Mouse (Mus musculus): ENCODE measurements around the gene Prkcb. TPM values are rescaled to one million over a fixed set of nuclear protein-coding genes. Genes with fewer than 3 reads are reported as not detected.
A peak's percentile ranks its signal among the peaks of the same experiment; 100 is the strongest.

Prkcb gene
- total RNA-seq, 4 experiments from 2014 or later, result 650 to 790 (median 729) TPM

DNA sequence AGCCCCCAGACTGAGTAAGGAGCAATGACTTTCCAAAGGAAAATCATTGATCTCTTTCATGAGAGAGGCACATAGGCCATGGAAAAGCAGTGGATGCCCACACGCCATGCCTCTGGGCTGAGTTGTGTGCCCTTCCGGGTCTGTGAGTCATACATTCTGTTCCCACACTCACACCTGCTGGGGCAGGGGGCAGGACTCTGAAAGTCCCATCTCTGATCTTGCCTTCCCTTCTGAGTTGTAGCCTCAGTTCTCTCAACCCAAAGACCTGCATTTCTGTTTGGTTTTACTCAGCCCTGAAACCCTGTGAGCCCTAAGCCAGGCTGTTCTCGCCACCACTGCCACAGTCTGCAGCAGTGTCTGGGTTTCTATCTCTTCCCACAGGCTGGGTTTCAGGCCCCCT, 109.1 kb downstream of the Prkcb start:
- no peak for DNase-seq (ENCODE audit: low spot score in 2 of 2)

- no peak for DNase-seq (ENCODE audit: low spot score in 2 of 2)
Observed at GRCm38 (mm10) chr7:122402041-122402440, 113.5 kb downstream of the Prkcb start.

GRCm38 (mm10) chr7:122403343-122403742, 114.8 kb downstream of the Prkcb start:
- DNase-seq (ENCODE audit: low spot score in 2 of 2), result no peak

- DNase-seq (ENCODE audit: low spot score in 2 of 2), result peak; percentile 84 to 88
Observed at GRCm38 (mm10) chr7:122404571-122405393, 116.2 kb downstream of the Prkcb start.

DNA sequence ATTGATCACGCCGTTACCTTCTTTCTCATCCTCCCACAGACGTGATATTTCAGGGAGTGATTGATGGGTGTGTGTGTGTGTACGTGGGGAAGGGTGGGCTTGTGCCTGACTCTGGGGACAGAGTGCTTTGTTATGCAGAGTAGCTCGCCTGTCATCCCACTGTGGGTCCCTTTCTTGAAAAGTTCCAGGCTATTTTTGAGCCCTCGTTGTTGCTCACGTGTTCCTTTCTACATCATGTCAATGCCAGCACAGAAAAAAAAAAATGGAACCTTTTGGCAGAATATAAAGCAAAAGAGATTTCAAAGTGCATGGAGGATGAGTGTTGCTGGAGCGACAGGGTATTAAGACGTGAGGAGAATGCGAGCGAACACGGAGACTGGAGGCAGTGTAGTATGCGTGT, 118.1 kb downstream of the Prkcb start:
- no peak for DNase-seq (ENCODE audit: low spot score in 2 of 2)

DNA sequence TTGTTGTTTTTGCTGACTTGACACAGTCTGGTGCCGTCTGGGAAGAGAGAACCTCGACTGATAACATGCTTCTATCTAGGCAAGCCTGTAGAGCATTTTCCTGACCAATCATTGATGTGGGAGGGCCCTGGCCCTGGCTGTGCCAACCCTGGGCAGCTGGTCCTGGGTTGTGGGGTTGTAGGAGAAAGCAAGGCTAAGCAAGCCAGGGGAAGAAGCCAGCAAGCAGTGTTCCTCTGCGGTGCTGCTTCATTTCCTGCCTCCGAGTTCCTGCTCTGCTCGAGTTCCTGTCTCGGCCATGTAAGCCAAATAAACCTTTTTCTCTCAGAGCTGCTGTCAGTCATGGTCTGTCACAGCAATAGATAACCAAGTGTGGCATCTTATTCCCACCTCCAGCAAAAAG, 121.4 kb downstream of the Prkcb start:
- DNase-seq (ENCODE audit: low spot score in 2 of 2), result no peak

DNA sequence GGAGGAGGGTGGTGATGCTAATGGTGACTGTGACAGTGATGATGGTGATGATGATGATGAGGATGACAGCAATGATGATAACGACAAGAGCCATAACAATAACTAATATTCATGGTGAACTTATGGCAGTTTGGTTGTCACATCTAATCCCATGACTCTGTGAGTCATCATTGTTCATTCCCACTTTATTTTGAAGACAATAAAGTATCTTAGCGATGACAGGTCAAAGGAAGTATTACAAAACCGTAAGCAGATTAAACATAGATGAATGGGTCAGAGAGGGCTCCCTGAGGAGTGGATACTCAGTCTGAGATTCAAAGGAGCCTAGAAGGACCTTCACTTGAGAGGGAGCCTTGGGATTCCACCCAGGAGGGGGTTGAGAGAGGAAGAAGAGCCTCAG, 122.3 kb downstream of the Prkcb start:
- DNase-seq (ENCODE audit: low spot score in 2 of 2), result no peak

DNA sequence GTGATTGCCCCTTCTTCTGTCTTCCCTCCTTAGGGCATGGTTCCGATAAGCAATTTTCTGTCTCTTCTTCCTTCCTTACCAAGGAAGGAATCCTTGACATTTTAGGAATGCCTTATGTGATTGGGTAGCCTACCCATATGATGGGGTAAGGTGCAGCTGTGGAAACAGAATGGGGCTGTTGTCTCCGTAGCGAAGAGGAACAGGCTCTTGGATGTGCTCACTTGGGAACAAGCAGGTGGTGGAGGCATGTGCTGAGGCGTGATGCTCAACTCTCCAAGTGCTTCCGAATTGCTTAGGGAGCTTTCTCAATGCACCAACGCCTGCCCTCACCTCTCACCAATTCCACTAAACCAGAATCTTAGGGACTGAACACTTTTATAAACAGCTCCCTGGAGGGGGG, 124.7 kb downstream of the Prkcb start:
- DNase-seq (ENCODE audit: low spot score in 2 of 2), result peak; percentile 50

DNA sequence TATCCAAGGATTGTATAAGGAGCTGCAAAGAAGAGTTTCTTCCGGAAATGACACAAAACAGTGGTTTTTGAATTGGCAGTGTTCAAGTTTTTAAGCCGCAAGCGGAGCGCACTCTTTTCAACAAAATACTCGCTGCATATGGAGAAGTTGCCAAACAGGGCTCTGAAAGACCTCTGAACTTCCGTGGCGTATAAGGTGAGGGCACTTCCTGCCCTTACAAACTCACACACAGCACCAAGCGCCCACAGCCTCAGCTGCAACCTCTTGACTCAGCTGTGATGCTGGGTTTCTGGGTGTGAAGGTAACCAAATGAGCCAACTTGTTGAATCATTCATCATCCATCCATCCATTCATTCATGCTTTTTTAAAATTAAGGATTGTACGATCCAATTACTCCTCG, 125.6 kb downstream of the Prkcb start:
- no peak for DNase-seq (ENCODE audit: low spot score in 2 of 2)

DNA sequence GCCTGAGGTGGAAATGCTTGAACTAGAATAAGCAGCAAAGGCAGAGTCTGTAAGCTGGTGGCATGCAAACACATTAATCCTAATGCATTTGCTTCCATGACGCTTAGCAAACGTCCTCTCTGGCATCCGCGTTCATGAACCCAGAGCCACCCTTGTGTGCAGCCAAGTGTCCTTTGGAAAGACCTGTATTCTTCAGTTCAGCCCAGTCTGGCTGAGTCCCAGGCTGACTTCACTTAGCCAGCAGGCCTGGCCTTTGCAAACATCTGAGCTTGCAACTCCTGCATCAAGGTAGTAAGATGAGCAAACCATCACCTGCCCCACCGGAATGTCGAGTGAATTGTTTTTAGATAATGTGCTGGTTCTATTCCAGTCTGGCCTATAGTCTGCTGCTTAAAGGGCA, 126.1 kb downstream of the Prkcb start:
- DNase-seq (ENCODE audit: low spot score in 2 of 2), result no peak

DNA sequence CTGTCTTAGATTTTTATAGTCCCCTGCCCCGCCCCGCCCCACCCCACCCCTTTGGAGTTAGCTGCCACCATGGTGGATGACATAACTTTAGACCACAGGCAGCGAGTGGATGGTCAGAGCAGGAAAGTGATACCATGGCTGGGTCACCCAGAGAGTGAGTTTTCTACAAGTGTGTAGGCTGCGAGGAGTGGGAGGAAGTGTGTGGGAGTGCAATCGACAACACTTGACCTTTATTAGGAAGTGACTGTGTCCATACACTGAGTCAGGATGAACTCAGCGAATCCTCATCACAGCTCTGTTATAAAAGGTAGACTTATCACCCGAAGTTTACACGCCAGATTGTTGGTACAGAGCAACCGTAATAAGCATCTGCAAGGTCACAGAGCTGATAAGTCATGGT, 126.8 kb downstream of the Prkcb start:
- DNase-seq (ENCODE audit: low spot score in 2 of 2), result no peak

- DNase-seq (ENCODE audit: low spot score in 2 of 2), result no peak
Observed at GRCm38 (mm10) chr7:122415904-122416303, 127.4 kb downstream of the Prkcb start.

DNA sequence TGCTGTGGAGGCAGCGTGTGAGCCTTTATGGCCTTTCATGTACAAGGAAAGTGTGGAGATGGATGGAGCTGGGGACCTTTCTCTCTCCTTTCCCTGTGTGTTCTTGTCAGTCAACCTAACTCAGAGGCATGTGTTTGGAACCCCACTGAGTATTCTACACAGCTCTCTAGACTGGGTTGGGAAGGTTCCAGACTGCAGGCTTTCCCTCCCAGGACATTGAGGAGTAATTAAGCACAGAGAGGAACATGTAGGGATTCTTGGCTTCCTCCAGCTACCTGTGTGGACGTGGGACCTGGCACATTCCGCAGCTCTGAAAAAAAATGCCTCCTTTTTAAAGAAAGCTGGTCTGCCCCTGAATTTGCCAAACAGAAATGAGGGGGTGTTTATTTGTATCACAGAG, 130.0 kb downstream of the Prkcb start:
- DNase-seq (ENCODE audit: low spot score in 2 of 2), result no peak

GRCm38 (mm10) chr7:122423816-122424215, 135.3 kb downstream of the Prkcb start:
- DNase-seq (ENCODE audit: low spot score in 2 of 2), result no peak

GRCm38 (mm10) chr7:122429134-122429533, 140.6 kb downstream of the Prkcb start:
- no peak for DNase-seq (ENCODE audit: low spot score in 2 of 2)

- DNase-seq (ENCODE audit: low spot score in 2 of 2), result no peak
Observed at GRCm38 (mm10) chr7:122432401-122432800, 143.8 kb downstream of the Prkcb start.

DNA sequence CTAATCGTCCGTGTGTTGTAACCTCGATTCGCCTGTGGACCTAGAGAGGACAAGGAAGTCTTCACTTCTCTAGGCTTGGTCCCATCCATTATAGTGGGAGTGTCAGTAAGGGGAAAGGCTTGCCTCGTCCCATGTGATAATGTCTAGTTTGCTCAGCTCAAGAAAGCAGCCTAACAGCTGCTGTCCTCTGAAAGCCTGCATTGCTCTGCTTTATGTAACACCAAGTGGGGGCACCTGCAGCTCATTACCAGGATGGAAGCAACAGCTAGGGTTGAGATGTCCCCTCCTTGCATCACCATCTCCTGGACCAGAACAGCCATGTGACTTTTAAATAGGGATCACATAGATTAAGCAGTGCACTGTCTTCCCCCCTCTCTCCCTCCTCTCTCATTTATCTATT, 144.8 kb downstream of the Prkcb start:
- DNase-seq (ENCODE audit: low spot score in 2 of 2), result peak in 1 of 2 experiments; percentile 38

DNA sequence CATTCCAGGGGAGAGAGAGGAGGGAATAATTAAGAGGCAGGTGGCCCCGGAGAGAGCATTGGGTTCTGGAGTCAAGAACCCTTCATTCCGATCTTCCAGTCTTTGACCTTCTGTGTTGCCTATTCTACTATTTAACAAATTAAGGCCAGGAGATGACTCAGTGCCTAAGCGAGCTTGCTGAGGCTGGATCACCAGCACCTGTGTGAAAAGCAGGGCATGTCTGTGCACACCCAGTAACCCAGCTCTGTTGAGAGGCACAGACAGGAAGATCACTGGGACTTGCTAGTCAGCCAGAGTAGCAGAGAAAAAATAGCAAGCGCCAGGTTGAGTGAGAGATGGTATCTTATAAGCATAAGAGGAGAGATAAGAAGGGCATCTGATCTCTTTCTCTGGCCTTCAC, 146.4 kb downstream of the Prkcb start:
- no peak for DNase-seq (ENCODE audit: low spot score in 2 of 2)

- no peak for DNase-seq (ENCODE audit: low spot score in 2 of 2)
Observed at GRCm38 (mm10) chr7:122435561-122435960, 147.0 kb downstream of the Prkcb start.

DNA sequence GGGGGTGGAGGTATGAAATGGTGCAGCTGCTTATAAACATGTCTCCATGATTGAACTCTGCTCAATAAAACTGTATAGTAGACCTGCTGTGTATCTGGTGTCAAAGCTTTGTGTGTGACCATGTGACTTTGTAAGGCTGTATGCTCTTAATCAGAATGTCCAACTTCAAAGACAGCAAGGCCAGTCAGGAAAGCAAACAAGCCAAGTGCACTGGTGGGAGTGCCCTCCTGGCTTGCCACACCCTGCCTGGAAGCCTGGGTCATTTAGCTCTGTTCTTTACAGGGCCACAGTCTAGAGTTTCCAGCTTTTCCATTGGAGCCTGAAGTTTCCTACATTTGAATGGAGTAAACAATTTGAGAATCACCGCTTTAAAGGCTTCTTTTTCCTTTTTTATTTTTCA, 148.8 kb downstream of the Prkcb start:
- no peak for DNase-seq (ENCODE audit: low spot score in 2 of 2)

DNA sequence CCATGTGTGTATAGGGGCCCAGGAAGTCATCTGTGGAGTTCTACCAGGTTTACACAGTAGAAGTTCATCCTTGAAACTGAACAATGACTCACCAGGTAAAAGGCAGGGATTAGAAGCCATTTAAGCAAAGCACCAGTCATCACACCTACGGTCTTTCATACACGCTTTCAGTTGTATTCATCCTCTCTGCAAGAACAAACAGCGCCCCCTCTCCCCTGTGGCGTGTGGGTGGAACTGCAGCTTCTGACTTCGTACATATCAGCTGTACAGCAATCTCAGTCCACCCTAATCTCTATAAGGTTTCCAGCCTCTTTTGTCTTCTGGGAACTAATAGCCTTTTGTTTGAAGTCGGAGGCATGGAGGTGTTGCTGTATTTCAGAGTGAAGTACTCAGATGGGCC, 156.5 kb downstream of the Prkcb start:
- no peak for DNase-seq (ENCODE audit: low spot score in 2 of 2)

DNA sequence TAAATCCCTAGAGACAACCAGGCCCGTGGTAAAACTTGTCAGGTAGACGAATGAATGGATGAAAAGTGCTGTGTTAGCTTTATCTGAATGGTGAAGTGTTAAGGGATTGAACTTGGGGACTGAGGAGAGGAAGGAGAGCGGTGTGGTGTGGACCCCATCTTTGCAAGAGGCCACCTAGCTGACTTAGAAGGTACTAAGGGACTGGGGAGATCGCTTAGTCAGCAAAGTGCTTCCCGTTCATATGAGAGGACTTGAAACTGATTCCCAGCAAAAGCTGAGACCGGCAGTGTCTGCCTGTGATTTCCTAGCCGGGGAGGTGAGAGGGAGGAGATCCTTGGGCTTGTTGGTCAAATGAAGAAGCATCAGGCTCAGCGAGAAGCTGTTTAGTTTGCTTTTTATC, 164.1 kb downstream of the Prkcb start:
- DNase-seq (ENCODE audit: low spot score in 2 of 2), result no peak

DNA sequence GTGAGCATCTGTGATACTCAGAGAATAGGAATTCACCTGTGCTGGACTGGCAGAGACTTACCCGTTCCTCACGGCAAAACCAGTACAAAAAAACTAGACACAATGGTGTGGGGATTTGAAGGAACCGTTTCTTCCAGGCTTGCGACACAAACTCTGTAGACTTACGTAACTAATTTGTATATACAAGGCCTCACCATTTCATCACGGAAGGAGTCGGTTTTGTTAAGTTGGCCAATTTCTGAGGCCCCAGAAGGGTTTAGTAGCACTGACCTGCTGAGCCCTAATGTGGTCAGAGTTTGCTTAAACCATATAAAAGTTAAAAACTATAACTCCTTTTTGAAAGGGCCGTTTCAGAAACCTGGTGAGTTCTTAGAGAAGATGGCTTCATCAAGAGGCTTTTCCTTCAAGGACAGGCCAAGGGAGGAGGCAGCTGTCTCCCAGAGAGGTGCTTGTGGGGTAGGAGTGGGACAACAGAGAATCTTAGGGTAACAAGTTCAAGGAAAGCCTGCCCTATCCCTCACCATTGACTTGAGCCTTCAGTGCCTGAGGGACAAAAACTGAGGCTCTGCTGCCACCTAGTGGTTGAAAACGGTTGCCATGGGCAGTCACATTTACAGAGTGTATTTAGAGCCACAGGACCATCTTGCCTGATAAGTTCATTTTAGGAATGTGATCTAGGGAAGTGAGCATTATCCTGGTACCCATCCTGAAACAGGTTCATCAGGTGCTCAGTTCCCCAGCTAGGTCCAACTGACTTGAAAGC, 170.8 kb downstream of the Prkcb start:
- DNase-seq (ENCODE audit: low spot score in 2 of 2), result peak; percentile 52 to 90

Measured in layer of hippocampus, adult 8-10 months (tissue).